Mouse (Mus musculus) cerebellum, adult (tissue): Measurements from ENCODE around the gene Epb41l4b.
A peak's percentile ranks its signal among the peaks of the same experiment; 100 is the strongest.

Source experiments
- ATAC-seq: cut with Nextera tagmentation; 2 replicates; pipeline ENCODE4 v1.9.2; 2017; ENCODE audit warnings: mild to moderate bottlenecking, moderate library complexity, mixed read lengths; ENCODE audit not compliant: insufficient number of reproducible peaks, low FRiP score, low TSS enrichment

Gene Epb41l4b

DNA sequence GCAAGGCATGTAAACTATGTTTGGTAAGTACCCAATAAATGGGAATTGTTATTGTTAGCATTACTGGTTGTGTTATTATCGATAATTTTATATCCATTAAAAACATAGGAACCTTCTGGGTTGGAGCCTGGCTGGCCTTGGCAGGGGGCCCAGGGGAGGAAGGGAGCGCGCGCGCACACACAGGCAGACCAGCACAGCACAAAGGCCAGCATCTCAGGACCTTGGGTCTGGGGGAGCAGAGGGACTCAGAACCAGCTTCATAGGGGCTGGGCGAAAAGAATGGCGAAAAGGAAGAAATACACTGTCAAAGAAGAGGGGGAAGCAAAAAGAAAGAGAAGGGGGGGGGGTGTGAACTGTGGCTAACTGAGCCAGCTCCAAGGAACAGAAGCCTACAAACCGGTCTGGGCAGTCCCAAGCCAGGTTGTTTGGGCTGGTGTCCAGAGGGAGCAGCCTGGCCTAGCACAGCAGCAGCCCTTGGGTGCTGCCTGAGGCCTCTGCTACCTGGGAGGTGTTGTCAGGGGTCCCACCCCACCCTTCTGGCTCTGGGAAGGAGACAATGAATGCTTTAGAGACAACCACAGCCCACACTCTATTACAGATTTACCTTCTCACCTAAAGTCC is 13.4 kb upstream of the Epb41l4b start:
- ATAC-seq = no peak

DNA sequence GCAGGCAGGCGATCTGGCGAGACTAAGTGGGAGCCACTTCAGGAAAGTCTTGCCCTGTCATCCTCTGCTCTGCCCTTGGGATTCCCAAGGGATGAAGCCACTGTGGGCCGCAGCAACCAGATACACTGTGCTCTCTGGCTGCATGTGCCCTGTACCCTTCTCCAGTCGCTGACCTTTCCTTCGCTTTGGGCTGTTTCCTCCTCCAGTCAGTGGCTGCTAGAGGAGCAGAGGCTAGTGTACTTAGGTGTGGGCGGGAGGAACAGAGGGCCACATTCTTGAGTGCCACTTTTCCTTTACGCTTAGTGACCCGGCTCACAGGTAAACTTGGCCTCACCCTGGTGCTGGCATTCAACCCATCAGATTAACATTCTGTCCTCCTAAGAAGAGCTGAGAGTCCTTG is 10.6 kb upstream of the Epb41l4b start:
- ATAC-seq = no peak

DNA sequence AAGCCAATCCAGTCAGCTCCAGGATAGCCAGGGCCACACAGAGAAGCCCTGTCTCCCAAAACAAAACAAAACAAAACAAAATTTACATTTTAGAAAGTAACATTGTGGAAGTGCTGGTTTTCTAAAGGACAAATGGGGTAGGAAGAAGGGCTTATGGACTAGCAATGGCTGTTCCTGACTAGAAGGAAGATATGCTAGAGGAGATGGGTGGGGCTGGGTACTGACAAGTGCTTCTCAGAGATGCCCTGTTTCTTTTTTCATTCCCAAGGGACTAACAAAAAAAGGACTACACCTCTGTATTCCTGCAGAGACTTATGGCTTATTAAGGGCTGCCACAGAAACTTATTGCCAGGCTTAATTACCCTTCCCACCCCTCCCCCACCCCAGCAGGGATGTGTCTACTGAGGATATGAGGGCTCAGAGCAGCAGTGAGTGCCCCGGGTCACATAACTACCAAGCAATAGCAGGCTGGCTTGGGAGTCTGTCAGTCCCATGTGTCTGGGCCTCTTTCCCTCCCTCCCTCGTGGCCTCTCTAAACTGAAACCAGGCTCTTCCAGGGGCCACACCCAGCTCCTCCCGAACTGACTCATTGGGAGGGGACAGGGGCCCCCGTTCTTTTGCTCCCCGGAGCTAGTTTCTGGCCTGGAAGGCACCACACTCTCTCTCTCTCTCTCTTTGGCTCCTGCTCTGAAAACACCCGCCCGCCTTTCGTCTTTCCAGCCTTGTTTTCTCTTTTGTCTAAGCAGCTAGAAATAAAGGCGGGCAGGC is 10.0 kb upstream of the Epb41l4b start:
- no peak for ATAC-seq

DNA sequence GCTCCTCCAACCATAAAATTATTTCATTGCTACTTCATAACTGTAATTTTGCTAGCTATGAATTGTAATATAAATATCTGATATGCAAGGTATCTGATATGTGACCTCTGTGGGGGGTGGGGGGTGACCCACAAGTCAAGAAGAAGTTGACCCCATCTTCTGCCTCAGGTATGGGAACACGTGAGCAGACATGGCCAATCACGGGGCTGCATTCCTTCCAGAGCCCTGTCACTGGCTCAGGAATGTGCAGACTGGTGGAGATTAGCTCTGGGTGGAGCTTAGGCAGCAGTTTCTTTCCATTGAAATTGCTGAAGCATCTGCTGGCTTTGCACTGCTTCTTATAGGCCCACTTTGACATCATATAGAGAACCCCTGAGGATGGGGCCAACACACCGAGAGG is 4.9 kb upstream of the Epb41l4b start:
- ATAC-seq = no peak

DNA sequence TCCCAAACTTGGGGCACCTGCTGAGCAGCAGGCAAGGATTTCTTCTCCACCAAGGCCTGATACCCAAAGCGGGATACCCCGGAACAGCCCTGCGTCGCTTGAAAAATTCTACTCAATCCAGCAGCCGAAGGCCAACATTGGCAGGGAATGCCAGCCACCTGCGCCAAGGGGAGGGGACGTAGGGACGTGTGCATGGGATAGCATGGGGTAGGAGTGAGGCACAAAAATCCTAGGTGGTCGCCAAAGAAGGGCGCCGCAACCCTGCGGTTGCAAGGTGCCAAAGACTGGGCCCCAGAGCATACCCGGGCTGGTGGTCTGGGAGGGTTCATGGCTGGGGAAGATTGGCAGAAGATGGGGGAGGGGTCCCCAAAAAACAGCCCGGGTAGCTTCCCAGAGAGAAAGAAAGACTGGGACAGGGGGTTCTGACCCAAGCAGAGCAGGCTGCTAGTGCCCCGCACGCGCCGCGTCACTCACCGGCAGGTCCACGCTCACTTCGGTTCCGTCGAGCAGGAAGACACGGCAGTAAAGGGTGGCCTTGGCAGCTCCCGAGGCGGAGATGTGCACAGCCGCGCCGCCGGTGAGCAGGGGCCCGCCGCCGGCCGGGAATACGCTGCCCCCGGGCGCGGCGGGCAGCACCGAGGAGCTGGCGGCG is 737 bp downstream of the Epb41l4b start:
- ATAC-seq = no peak

DNA sequence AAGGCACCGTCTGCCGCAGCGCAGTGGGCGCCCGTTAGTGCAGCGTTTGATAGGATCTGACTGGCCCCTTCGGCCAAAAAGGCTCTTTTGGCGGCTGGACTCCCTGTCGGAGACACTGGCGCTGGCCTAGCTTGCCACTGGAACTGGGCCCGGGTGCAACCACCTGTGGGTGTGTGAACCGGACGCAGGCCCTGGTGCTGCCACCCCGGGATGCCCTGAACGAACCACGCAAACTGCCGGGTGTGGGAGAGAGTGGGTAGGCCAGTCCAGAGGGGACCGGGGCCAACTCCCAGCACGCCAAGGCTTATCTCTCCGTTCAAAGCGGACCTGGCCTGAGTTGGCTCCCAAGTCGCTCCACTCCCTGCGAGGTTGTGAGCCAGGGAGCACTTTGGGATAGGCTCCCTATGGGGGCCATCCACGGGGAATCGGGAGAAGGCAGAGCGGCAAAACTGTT is 1.3 kb downstream of the Epb41l4b start:
- ATAC-seq = no peak; the same call in 1 of the 2 replicates

DNA sequence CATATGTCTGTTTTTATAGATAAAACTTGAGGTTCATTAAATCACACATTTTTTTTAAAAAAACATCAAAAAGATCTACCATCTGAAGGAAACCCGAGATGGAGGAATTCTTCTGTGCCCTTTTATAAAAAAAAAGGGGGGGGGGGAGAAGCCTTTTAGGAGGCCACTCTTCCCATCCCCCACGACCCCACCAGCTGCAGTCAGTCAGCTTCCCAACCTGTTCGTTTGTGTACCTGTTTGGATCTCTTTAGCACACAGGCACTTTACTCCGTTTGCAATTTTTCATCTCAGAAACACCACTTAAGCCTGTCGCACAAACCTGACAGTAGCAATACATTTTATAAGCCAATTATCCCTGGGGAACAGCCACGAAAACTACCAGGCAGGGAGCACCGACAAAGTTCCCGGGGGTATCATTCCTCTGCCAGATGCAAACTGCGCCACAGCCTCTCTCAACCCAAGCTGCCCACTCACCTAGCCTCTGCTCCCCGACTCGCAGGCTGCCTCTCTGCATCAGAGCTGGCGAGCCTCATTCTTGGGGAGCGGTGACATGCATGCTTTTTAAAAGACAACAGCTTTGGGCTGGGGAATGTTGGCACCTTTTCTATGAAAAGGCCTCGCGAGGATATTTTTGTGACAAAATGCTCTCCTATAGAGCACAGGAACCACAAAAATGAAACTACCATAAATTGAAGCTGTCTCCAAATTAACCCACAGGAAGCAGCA is 2.1 kb downstream of the Epb41l4b start:
- ATAC-seq = no peak

DNA sequence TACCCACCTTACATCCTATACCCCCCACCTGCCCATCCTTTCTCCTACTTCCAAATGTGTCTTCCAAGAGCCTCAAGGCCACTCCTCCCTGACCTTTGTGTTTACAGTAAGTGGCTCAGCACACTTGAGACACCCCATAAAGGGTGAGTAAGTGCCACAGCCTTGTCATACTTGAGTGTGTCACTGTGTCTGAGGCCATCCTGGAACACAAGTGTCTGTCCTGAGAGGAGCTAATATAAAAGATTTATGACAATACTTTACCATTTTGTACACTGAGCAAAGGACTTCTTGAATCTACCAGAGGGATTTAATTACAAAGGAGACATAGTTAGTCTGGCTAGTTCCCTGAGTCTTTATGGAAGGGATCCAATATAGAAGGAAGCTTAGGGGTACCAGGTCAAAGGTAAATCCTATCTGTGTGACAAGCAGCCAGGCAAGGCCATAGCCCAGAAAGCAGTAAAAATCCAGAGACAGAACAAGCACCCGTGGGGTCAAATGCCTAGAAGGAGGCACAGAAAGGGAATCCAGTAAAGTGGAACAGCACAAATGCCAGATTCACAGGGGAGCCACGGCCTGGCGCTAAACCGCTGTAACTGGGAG is 2.9 kb downstream of the Epb41l4b start:
- ATAC-seq = no peak

DNA sequence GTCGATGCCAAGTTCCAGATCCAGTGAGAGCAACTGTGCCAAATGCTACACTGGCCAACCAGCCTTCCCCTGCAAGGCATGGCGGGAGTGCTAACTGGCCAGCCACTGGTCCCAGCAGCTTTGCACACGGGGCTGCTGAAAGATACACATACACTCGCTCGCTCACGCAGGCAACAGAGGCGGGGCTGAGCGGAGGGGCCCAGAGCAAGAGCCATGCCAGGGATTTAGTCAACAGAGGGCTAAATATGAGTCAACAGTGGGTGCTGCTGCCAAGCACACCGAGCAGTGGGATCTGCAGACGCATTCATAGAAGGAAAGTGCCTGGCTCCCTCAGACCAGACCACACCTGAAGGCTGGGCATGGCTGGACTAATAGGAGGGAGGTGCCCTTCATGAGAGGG is 3.8 kb downstream of the Epb41l4b start:
- peak; percentile 49 for ATAC-seq

DNA sequence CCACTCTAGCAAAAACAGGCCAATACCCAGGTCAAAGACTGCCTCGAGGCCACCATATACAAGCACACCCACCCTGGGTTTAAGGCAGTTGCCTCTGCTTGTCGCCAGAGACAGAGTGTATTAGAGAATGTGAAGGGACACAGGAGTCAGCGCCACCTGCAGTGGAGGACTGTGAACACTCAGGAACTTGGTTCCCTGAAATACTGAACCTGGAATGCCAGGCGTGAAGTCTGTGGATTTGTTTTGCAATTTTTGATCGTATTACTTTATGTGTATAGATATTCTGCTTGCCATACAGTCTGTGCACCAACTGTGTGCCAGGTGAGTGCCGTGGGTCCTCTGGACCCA is 5.2 kb downstream of the Epb41l4b start:
- ATAC-seq = no peak

DNA sequence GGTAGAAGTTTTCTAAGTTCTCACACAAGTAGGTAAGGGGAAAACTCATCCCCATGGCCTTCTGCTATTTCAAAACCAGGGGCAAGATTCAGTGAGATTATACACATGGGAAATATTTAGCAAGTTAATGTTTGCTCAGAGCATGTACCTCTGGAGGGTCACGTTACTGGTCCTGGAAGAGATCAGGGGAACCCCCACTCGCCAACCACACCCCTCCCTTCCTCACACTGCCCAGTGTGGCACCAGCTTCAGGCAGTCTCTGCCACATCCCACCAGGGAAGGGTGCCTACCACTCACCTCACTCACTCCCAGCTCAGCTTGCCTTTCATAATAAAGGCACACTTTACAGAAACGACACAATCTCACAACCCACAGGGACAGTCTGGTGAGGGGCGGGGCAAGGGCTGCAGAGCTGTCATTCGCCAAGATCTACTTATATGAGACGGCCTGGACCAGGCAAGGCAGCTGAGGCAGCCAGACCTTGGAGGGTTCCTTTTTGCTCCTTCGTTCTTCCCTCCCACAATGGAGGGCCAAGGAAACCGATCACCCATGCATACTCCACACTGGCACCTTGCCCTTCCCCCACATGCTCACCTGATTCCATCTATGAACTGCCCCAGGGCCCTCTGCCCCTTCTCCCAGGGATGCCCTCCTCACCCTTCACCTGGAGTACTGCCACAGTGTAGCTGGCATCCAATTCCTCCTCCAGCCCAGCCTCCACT is 5.7 kb downstream of the Epb41l4b start:
- no peak for ATAC-seq

DNA sequence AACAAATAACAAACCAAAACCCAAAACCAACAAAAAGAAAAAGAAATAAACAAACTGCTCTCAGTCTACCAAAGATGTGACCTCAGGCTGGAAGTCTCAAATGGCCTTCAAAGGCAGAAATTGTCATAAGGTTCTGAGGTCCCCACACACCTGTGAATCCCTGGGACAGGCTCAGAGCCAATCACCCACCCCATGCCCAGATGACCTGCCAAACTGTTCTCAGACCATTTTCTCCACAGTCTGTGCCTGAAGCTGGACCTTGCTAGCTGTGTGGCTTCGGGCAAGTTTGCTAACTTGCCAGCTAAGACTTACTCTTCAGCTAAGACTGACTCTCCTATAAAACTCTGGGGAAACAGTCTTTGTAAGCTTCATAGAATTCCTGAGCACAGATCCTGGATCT is 7.8 kb downstream of the Epb41l4b start:
- ATAC-seq = no peak

DNA sequence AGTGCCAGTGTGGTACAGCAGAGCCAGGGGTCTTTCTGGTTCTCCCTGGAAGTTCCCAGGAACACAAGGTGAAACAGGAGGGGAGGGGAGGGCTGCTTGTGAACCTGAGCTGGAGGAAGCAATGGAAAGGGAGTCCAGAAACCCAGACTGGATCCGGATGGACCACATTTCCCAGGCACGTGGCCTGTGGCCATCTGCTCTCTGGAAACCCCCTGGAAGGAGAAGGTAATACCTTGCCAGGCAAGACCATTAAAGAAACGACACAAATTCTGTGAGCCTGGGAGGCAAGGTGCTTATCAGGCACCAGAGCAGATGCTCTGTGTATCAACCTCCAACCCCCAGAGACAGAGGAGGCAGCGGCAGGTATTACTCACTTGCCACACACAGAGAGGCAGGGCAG is 8.7 kb downstream of the Epb41l4b start:
- ATAC-seq = peak; percentile 65

DNA sequence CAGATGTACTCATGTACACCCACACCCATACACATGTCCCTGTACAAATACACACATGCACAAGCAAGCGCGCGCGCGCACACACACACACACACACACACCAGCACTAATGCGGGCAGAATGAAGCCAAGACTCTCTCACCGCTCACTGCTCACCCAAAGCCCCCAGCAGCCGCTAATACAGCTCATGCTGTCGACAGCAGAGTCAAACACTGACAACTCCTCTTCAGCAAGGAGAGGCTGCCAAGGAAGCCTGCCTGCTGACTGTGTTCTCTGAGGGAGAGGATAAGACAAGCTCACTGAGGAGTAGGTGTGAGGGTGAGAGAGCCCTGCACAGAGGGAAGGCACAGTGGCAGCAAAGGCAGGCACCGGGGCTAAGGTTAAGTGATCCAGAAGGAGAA is 11.4 kb downstream of the Epb41l4b start:
- ATAC-seq = no peak; the same call in 1 of the 2 replicates

DNA sequence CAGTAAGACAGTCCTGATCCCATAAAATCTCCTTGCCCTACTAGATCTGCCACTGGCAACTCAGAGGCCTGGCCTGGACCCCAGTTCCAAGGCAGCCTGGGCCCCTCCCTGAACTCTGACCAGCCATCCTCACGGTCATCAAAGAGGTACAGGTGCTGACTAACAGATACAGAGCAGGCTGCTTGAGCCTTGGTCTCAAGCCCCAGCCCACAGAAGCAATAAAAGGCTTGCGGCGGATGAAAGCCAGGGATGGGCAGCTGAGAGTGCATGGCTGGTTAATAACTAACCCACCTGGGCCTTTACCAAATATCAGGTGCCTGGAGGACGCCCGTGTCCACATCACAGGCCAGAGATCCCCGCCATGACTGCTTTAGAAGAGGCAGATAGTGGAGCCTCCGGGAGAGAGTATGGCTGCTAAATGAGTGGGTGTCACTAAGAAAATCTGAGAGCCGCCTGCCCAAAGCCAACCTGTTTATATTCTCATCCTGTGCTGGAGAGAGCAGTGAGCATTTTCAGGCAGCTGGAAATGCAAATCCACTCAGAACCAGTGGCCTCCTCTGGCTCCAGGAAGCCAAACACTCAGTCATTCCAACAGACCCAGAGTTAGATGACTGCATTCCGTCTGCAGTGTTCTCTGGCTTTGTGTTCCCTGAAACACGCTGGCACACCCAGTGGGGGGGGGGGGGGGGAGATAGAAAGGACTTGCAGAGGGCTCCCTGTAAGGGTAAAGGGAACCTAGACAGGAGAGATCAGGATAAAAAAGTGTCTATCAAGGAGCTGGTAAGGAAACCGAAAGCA is 13.3 kb downstream of the Epb41l4b start:
- no peak for ATAC-seq

DNA sequence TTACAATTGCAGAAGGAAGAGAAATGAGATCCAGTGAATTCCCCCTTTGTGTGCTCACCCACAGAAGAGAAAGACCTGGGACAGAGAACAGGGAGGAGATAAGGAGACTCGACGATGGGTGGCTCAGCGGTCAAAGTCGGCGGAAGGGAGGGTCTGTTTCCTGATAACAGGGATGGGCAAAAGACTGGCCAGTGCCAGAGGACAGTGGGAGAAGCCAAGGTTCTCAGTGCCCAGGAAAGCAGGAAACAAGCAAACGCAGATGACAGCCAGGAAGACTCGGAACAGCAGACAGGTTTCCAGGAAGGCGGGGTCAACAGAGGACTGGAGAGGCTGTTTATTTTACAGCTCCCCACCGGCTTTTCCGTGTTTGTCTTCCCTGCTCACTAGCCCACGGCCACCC is 20.2 kb downstream of the Epb41l4b start:
- peak; percentile 71 for ATAC-seq

DNA sequence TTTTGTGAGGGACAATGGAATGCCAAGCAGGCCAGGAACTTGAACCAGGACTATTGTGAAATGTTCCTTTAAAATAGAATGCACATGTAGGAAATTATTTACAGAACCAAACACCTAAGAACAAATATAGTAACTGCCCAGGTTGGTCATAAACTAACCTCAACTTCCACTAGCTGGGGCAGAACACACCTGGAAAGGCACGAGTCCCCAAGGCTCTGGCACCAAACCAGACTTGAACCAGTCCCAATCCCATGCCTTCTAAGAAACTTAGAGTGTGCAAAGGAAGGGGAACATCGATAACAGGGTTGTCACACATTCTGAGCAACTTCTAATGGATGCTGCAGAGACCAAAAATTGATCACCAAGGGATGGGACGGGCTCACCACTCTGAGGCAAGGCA is 21.1 kb downstream of the Epb41l4b start:
- no peak for ATAC-seq

DNA sequence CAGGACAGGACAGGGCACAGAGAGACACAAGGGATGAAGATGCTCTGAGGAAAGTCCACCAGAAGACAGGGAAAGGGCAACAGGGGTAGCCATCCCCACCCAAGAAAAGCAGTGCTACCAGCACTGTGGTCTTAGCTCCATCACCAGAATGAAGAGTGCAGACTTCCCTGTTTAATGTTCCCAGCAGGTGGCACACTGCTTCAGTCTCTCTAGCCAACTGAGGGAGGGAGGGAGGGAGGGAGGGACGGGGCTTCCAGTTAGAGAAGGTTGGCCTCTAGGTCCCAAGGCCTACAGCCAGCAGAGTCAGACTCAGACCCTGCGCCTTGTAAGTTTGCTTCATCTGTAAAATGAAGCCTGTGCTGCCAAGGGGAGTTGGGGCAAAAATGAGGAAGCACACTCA is 22.7 kb downstream of the Epb41l4b start:
- no peak for ATAC-seq

DNA sequence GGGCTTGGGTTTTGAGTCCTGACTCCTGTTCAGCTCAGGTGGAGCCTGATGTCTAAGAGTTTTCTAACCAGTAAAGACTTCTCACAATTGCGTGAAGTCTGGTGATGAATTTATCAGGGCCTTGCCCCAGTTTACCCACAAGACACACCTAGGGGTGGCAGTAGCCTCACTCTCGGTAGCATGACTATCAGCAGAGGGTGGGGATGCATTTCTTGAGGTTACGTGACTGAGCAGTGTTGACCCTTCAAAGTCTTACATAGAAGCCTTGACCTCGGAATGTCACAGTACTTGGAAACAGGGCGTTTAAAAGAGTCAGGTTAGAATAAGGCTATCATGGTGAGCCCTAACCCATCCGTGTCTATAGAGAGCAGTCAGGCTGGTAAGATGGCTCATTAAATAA is 23.3 kb downstream of the Epb41l4b start:
- ATAC-seq = no peak
